Mouse (Mus musculus): ENCODE results near the gene Ccnd1. TPM values are rescaled to one million over a fixed set of nuclear protein-coding genes. Genes with fewer than 3 reads are reported as not detected.
"Not testable (repeated sequence)": the region's sequence is repeated elsewhere in the genome, so short reads cannot be mapped to it uniquely, and the experiment has no call there.

The Ccnd1 gene
- polyA plus RNA-seq, 1 experiment from 2014 or later = 40.8 TPM

DNA sequence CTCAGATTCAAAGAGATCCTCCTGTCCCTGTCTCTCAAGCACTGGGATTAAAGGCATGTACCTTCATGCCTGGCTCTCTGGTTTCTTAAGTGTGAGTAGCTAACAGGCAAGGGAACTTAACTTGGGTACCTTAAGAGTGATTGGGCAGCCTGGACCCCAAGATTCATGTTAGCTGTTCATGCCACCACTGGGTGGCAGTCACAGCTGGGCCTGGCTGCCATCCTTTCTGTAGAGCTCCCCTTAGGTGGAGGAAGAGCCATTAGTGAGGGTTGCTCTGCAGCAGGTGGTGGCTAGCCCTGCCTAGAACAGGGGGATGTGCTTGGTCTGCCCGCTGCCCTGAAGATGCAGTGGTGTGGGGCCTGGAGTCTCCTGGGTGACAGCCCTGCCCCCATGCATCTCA lies 20.9 kb downstream of the Ccnd1 start:
- Histone ChIP-seq H3K9ac (no peak overlapping the region), H3K4me2 (no peak overlapping the region), H3K4me3 (no peak overlapping the region), H3K4me1 (peaks cover 15% of the 10 kb centered on the region), H3K27me3 (replicated peaks) (no peaks in the 10 kb centered on the region), H3K9me3 (no peaks in the 10 kb centered on the region), H3K36me3 (replicated peaks) (peaks cover 19% of the 10 kb centered on the region; the same call in 1 of the 2 replicates), H3K27ac (no peak overlapping the region)
- ATAC-seq (replicated peaks) = no peak
- 63% methylated on average over 1 of the region's 1 CpGs for WGBS

DNA sequence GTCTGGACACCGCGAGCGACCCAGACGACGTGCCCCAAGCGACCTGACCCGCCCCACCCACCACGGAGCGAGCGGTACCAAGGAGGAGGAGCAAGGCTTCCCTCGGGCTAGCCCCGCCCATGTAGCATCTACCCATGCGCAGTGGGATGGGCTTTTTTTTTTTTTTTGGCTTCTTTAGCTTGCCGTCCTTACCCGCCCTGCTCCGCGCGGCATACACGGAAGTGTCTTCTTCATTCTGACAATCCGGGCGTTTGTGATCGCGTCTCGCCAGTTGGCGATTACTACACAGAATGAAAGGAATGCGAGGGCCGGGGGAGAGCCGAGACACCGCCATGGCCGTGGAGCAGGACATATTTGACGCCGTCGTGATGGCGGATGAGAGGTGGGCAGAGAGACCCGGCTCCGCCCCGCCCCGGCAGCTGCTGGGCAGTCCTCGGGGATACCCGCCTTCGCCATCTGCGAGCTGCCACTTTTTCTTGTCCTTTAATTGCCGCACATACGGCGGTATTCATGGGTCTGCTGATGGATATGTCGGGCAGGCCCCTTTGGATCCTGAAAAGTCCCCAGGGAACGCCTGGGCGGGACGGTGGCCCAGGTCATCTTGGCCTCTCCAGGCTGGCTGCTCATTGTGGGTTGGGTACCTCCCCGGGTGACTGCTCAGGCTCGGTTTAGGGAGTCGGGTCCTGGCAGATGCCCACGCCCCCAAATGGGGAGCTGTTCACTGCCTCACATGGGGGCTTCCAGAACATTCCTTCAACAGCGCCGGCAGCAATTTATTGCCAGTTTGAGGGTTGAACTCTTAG lies 24.6 kb downstream of the Ccnd1 start, which contains the start of gene LTO1:
Gene LTO1 (plus strand): TSS at position 153 of the 803 bp plus-strand sequence.
- WGBS = 1% methylated on average over 55 of the region's 55 CpGs
- ATAC-seq (replicated peaks) = peak; percentile 95
- Histone ChIP-seq H3K4me2 (peak within 1 kb of the TSS; percentile 90), H3K4me3 (peak within 1 kb of the TSS; percentile 95), H3K27ac (peak within 1 kb of the TSS; percentile 87), H3K9ac (peak within 1 kb of the TSS; percentile 90), H3K4me1 (peaks cover 15% of the 10 kb centered on the region), H3K27me3 (replicated peaks) (no peaks in the 10 kb centered on the region), H3K36me3 (replicated peaks) (0 out of 2 replicates have a peak, but pooled peaks cover 6% of the 10 kb centered on the region), H3K9me3 (no peaks in the 10 kb centered on the region)

DNA sequence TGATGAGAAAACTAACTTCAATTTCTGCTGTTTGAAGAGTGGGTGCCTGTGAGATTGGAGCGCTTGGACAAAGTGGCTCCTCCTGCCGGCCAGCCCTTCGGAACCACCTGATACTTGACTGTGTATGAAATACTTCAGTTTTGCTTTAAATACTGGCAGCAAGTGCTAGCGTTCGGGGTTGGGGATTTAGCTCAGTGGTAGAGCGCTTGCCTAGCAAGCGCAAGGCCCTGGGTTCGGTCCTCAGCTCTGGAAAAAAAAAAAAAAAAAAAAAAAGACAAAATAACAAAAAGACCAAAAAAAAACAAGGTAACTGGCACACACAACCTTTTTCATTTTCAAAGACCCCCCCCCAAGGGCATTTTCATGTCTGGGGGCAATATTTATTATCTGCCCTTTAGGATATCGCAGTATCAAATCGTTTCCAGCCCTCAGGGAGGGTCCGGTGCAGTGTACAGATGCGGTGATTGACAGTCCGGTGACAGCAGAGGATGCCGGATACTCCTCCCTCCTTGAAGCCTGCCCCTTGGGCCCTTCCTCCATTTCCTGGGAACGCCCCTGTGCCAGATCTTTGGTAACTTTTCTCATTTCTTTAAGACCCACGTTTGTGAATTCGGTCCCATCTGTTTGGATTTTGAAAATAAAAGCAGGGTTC lies 25.3 kb downstream of the Ccnd1 start:
- WGBS = 6% methylated on average over 17 of the region's 17 CpGs
- H3K4me3 ChIP-seq = peak overlapping the region; percentile 95
- no peaks in the 10 kb centered on the region for H3K27me3 ChIP-seq (replicated peaks)
- H3K9me3 ChIP-seq = no peaks in the 10 kb centered on the region
- ATAC-seq (replicated peaks) = peak; percentile 93
- H3K9ac ChIP-seq = peak overlapping the region; percentile 90
- H3K27ac ChIP-seq = peak overlapping the region; percentile 87
- H3K36me3 ChIP-seq (replicated peaks) = 0 out of 2 replicates have a peak, but pooled peaks cover 3% of the 10 kb centered on the region
- H3K4me2 ChIP-seq = peak overlapping the region; percentile 90
- H3K4me1 ChIP-seq = peaks cover 15% of the 10 kb centered on the region

DNA sequence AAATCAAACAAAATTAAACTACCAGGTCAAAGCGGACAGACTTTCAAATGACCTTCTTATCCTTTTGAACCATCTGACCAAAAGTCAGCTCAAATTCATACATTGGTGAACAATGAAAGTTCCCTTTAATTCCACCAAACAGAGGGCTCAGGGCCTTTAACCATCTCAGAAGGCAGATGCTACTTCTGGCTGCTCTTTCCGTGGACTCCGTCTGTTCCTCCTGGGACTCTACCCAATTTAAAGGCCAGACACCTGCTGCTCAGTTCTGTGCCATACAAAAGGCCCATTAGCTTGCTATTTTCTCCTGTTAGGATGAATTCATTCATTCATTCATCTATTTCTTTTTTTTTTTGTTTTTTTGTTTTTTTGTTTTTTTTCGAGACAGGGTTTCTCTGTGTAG lies 26.8 kb downstream of the Ccnd1 start:
- no peaks in the 10 kb centered on the region for H3K27me3 ChIP-seq (replicated peaks)
- ATAC-seq (replicated peaks) = no peak
- H3K36me3 ChIP-seq (replicated peaks) = no peaks in the 10 kb centered on the region
- H3K4me3 ChIP-seq = no peak overlapping the region
- H3K27ac ChIP-seq = no peak overlapping the region
- H3K4me1 ChIP-seq = peaks cover 15% of the 10 kb centered on the region
- 54% methylated on average over 4 of the region's 4 CpGs for WGBS
- H3K4me2 ChIP-seq = no peak overlapping the region
- no peaks in the 10 kb centered on the region for H3K9me3 ChIP-seq
- H3K9ac ChIP-seq = no peak overlapping the region

DNA sequence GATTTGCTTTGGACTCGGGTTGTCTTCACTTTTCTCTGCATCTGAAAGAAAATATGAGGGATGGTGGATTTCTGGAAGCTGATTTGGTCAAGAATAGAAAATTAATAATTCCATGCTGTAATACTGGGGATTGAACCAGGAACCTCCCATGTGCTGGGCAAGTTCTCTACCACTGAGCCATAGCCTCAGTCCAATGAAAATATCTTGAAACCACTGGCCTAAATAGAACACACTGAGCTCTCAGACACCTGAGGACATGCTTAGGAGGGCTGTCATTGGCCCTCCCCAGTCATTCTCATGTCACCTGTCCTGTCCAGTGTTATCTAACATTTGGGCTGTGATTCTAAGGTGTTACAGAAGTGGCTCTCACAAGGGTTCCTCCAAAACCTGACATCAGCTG lies 28.6 kb downstream of the Ccnd1 start:
- H3K27ac ChIP-seq = no peak overlapping the region
- H3K9ac ChIP-seq = no peak overlapping the region
- no peaks in the 10 kb centered on the region for H3K36me3 ChIP-seq (replicated peaks)
- H3K9me3 ChIP-seq = no peaks in the 10 kb centered on the region
- no peak overlapping the region for H3K4me3 ChIP-seq
- peaks cover 4% of the 10 kb centered on the region; the same call in 1 of the 2 replicates for H3K27me3 ChIP-seq (replicated peaks)
- no peak for ATAC-seq (replicated peaks)
- WGBS = 87% methylated on average over 1 of the region's 1 CpGs
- peaks cover 15% of the 10 kb centered on the region for H3K4me1 ChIP-seq
- no peak overlapping the region for H3K4me2 ChIP-seq

DNA sequence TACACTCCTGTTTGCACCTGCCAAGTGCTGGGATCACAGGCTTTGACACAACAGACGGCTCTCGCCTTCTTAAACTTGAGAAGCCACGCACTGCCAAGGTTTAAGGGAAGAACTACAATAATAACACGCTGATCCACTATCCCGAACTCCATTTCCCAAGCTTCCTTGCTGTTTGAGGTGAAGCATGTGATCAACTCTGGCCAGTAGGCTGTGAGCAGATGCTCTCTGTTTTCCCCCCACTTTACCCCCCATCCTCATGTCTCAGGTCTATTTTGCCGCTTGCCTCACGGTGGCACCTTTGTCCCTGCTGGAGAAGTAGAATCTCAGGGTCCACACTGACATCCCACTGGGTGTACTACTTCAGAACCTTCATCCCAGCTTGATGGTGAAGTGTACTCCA lies 31.0 kb downstream of the Ccnd1 start:
- no peaks in the 10 kb centered on the region for H3K36me3 ChIP-seq (replicated peaks)
- no peak overlapping the region for H3K4me2 ChIP-seq
- no peak overlapping the region for H3K4me3 ChIP-seq
- H3K27ac ChIP-seq = no peak overlapping the region
- 38% methylated on average over 7 of the region's 7 CpGs for WGBS
- peaks cover 4% of the 10 kb centered on the region; the same call in 1 of the 2 replicates for H3K27me3 ChIP-seq (replicated peaks)
- H3K9me3 ChIP-seq = no peaks in the 10 kb centered on the region
- peaks cover 7% of the 10 kb centered on the region for H3K4me1 ChIP-seq
- H3K9ac ChIP-seq = no peak overlapping the region
- ATAC-seq (replicated peaks) = peak; percentile 62

DNA sequence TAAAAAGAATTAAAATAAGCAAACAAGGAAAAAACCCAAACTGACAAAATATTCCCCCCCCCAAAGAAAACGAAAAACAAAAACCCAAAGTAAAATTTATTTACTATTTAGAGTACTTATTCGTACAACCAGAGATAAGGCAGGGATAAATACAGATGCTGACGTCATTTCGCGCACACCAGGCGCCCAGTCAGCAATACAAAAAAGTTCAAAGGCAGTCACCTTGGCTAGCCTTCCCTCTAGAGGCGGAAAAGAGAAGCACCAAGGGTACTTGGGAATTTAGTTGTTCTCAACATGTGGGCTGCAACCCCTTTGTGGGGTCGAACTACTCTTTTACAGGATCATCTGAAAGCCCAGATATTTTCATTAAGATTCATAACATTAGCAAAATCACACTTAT lies 31.9 kb downstream of the Ccnd1 start:
- no peak overlapping the region for H3K9ac ChIP-seq
- peaks cover 4% of the 10 kb centered on the region; the same call in 1 of the 2 replicates for H3K27me3 ChIP-seq (replicated peaks)
- no peak overlapping the region for H3K27ac ChIP-seq
- WGBS = 22% methylated on average over 8 of the region's 8 CpGs
- no peaks in the 10 kb centered on the region for H3K9me3 ChIP-seq
- H3K36me3 ChIP-seq (replicated peaks) = no peaks in the 10 kb centered on the region
- no peak for ATAC-seq (replicated peaks)
- no peak overlapping the region for H3K4me3 ChIP-seq
- no peak overlapping the region for H3K4me2 ChIP-seq
- peaks cover 7% of the 10 kb centered on the region for H3K4me1 ChIP-seq

DNA sequence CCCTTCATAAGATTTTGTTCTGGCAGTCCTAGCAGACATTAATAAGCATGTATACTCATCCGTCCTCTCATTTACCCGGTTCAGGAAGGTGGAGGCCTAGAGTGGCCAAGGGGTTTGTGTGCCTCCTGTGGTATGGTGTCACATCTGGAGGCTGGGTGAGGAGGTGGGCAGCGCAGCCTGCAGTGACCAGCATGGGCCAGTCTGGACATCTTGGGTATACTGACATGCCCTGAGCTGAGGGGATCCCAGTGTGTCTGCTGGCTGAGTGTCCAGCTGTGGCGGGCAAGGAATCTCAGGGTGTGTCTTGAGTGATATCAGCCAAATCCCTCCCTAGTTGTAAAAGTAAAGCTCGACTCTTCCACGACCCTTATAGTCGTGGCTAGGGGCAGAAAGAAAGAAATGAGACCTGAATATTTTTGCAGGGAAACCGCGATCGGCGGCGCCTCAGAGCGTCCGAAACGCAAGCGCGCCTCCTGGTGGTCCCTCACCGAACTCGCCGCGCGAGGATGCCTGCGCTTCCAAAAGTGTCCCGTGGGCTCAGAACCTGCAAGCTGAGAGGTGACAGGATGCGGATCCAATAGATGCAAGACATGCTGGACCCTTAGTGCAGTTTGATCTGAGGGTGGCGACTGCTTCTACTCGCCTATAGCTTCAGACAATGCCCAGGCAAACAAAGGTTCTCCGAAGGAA lies 32.9 kb downstream of the Ccnd1 start:
- peak; percentile 57 for ATAC-seq (replicated peaks)
- Histone ChIP-seq H3K9me3 (no peaks in the 10 kb centered on the region), H3K4me3 (no peak overlapping the region; the same call in 1 of the 2 replicates), H3K36me3 (replicated peaks) (no peaks in the 10 kb centered on the region), H3K27ac (no peak overlapping the region), H3K4me1 (peaks cover 7% of the 10 kb centered on the region), H3K27me3 (replicated peaks) (peaks cover 4% of the 10 kb centered on the region; the same call in 1 of the 2 replicates), H3K4me2 (peak overlapping the region; percentile 44), H3K9ac (no peak overlapping the region)
- 10% methylated on average over 28 of the region's 28 CpGs for WGBS

DNA sequence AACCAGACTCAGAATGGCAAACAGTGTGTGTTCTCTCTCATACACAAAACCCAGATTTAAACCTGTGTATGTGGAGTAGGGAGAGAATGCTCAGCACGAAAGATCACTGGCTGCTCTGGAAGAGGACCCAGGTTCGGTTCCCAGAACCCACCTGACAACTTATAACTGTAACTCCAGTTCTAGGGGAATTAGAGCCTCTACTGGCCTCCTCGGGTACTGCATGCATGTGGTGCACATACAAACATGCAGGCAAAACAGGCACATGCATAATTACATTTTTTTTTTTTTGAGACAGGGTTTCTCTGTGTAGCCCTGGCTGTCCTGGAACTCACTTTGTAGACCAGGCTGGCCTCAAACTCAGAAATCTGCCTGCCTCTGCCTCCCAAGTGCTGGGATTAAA lies 34.2 kb downstream of the Ccnd1 start:
- WGBS = 98% methylated on average over 3 of the region's 3 CpGs
- not testable (repeated sequence) for H3K4me3 ChIP-seq; H3K9me3 ChIP-seq; ATAC-seq (replicated peaks); H3K9ac ChIP-seq; H3K27me3 ChIP-seq (replicated peaks); H3K4me2 ChIP-seq; H3K27ac ChIP-seq; H3K4me1 ChIP-seq; H3K36me3 ChIP-seq (replicated peaks)

DNA sequence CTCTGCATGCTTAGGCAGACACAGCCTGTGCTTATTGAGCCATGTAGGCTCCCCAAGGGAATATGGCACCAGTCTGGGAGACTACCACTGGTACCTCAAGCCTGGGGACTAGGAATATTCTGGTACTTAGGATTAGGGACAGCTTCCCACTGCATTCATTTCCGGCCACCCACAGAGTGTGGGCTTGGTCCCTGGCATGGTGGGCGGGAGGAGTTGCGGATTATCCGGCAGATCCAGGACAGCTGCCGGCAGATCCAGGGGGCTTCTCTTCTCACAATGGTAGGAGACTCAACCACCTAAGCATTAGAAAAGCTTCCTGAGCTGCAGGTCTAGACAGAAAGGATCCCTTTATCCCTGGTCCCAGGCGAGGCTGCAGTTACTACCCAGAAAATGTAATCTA lies 41.2 kb downstream of the Ccnd1 start:
- ATAC-seq (replicated peaks) = no peak
- H3K4me3 ChIP-seq = peak overlapping the region; percentile 46; the same call in 1 of the 2 replicates
- H3K27ac ChIP-seq = no peak overlapping the region
- H3K4me1 ChIP-seq = peaks cover 28% of the 10 kb centered on the region
- H3K9me3 ChIP-seq = no peaks in the 10 kb centered on the region
- no peaks in the 10 kb centered on the region for H3K36me3 ChIP-seq (replicated peaks)
- peak overlapping the region; percentile 6; the same call in 1 of the 2 replicates for H3K4me2 ChIP-seq
- no peak overlapping the region for H3K9ac ChIP-seq
- peaks cover 15% of the 10 kb centered on the region for H3K27me3 ChIP-seq (replicated peaks)
- WGBS = 26% methylated on average over 6 of the region's 6 CpGs

DNA sequence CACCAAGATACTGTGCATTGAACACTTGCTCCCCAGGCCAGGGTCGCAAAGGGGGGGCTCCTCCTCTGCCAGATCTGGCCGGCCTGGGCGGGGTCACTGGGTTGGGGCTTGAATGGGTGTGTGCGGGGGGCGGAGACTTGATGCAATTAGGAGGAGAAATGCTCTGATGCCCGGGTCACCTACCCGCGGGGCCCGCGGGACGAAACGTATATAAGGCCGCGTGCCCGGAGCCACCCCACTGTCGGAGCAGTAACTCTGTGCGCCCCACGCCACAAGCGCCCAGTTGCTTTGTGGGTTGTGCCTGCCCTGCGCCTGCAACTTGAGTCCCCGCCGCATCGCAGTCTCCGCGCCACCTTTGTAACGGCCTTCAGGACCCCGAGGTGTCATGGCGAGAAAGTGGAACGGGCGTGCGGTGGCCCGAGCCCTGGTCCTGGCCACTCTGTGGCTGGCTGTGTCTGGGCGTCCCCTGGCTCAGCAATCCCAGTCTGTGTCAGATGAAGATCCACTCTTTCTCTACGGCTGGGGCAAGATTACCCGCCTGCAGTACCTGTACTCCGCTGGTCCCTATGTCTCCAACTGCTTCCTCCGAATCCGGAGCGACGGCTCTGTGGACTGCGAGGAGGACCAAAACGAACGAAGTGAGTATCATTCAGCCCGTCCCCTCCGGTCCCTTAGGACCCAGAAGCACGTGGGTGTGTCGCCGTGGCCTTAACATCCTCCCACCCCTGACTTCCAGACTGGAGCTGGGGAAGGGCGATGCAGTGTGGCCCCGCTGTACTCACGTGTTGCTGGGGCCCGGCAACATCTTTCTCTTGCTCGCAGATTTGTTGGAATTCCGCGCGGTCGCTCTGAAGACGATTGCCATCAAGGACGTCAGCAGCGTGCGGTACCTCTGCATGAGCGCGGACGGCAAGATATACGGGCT lies 43.2 kb downstream of the Ccnd1 start, which contains the start of gene Fgf15:
Gene Fgf15 (plus strand): TSS at position 238 of the 925 bp plus-strand sequence.
- Histone ChIP-seq H3K9me3 (no peaks in the 10 kb centered on the region), H3K27me3 (replicated peaks) (peaks cover 15% of the 10 kb centered on the region), H3K9ac (peak within 1 kb of the TSS; percentile 43), H3K4me2 (peak within 1 kb of the TSS; percentile 95), H3K36me3 (replicated peaks) (no peaks in the 10 kb centered on the region), H3K27ac (peak within 1 kb of the TSS; percentile 53), H3K4me3 (peak within 1 kb of the TSS; percentile 46), H3K4me1 (peaks cover 28% of the 10 kb centered on the region)
- under 1% methylated on average over 65 of the region's 65 CpGs for WGBS
- ATAC-seq (replicated peaks) = peak; percentile 41

All from midbrain, embryonic 15.5 days (tissue).